ENCODE assay signal across 26 mouse cellular contexts in the genomic region with DNA sequence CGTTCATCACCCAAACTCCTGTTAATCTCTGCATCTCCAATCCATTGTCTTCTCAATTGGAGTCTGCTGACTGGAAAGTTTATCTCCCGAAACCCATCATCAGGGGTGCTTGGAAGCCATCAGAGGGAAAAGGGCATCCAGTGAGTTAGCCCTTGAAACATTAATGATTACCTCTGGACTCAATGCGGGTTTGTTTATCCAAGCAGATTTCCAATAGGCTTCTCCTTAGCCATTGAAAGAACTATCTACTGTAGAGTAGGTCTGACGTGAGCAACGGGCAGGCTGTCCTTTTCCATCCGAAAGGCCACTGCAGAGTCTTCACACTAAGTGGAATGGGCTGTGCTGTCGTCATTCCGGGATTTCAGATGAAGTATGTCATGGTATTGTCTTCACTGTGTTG.
"Had no signal": no experiment of that assay in that cellular context is flagged by ENCODE, and none has a peak within 500 bp of the region (broad histone marks: within the 10 kb centered on the region; RNA-seq: fewer than 3 reads in every experiment).

No protein-coding gene starts in this region.

- H3K4me1 ChIP-seq: limb, embryonic 12.5 days had no signal

- H3K36me3 ChIP-seq: hindbrain, embryonic 10.5 days; hindbrain, embryonic 12.5 days; intestine, embryonic 15.5 days; kidney, embryonic 15.5 days; limb, embryonic 10.5 days; limb, embryonic 12.5 days had no signal

- H3K27ac ChIP-seq: heart, adult 2 months; hindbrain, embryonic 10.5 days; hindbrain, embryonic 12.5 days; hindbrain, embryonic 14.5 days; intestine, embryonic 15.5 days; kidney, embryonic 15.5 days; kidney, postnatal 0 days; layer of hippocampus, adult 2 months; left cerebral cortex, adult 2 months; limb, embryonic 10.5 days; limb, embryonic 12.5 days; liver, embryonic 14.5 days had no signal

- ATAC-seq: forebrain, embryonic 16.5 days; hindbrain, embryonic 16.5 days; inflammation-experienced regulatory T-cells, adult 6 months; intestine, embryonic 15.5 days; intestine, postnatal 0 days had no signal

- H3K4me3 ChIP-seq: gastrocnemius, adult 2 months; heart, adult 2 months; hindbrain, embryonic 10.5 days; hindbrain, embryonic 12.5 days; intestine, embryonic 15.5 days; kidney, embryonic 15.5 days; layer of hippocampus, adult 2 months; left cerebral cortex, adult 2 months; limb, embryonic 10.5 days had no signal

- DNase-seq: gastrocnemius, adult 2 months; gastrocnemius, postnatal 10 days; gastrocnemius, postnatal 25 days; heart, adult 2 months; heart, postnatal 10 days; heart, postnatal 4 days; kidney, adult 18-20 months; kidney, postnatal 14 days; kidney, postnatal 4 days had no signal

- H3K27me3 ChIP-seq: intestine, embryonic 15.5 days had no signal

- H3K9ac ChIP-seq: hindbrain, embryonic 12.5 days; hindbrain, embryonic 14.5 days; intestine, embryonic 15.5 days; kidney, embryonic 15.5 days; limb, embryonic 12.5 days; liver, embryonic 14.5 days had no signal

- H3K9me3 ChIP-seq: hindbrain, embryonic 10.5 days; hindbrain, embryonic 12.5 days; intestine, embryonic 15.5 days; kidney, embryonic 15.5 days; limb, embryonic 10.5 days; limb, embryonic 12.5 days had no signal

- H3K4me2 ChIP-seq: heart, embryonic 11.5 days; hindbrain, embryonic 12.5 days; hindbrain, embryonic 14.5 days; kidney, embryonic 15.5 days; liver, embryonic 11.5 days had no signal
